Mouse (Mus musculus): ENCODE results near the gene Il22ra2. TPM values are rescaled to one million over a fixed set of nuclear protein-coding genes. Genes with fewer than 3 reads are reported as not detected.

Gene Il22ra2
- total and polyA plus RNA-seq, 2 experiments from 2014 or later: not detected

DNA sequence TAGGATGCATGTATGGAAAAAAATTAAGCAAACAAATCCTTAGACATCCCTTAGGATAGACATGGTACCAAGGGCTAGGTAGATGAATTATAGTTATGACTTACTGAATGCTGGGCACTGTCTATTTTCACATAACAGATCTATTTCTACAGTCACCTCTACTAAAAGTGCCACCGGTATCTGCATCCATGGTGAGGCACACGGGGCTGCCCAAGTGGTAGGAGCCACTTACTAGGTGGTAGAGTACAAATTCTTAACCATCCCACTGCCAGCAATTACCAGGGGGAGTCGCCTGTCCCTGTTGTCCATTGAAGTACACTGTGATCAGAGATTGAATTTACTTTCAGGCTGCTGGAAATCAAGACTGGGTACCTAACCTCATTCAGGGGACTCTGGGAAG lies 28.5 kb upstream of the Il22ra2 start:
- Histone ChIP-seq H3K4me1 (ENCODE audit: control insufficient read depth, insufficient read depth) (peaks cover 22% of the 10 kb centered on the region), H3K9me3 (replicated peaks; ENCODE audit: control insufficient read depth, low read length) (no peaks in the 10 kb centered on the region), H3K27me3 (ENCODE audit: control insufficient read depth, insufficient read depth, low read length) (no peaks in the 10 kb centered on the region), H3K4me2 (ENCODE audit: low read depth, low read length) (peak overlapping the region; percentile 77), H3K4me3 (ENCODE audit: low read depth, low read length) (peak overlapping the region; percentile 96; the same call in 1 of the 2 replicates), H3K36me3 (replicated peaks; ENCODE audit: control insufficient read depth, insufficient read depth, low read length) (peaks cover 16% of the 10 kb centered on the region), H3K9ac (replicated peaks; ENCODE audit: low read depth, low read length) (no peak overlapping the region), H3K27ac (ENCODE audit: low read depth) (peak overlapping the region; percentile 9; the same call in 1 of the 2 replicates)
- ATAC-seq (ENCODE audit: insufficient read depth, low read depth) (no peak), DNase-seq (ENCODE audit: low spot score) (no peak)
- 56% methylated on average over 3 of the region's 3 CpGs for WGBS
- TF ChIP-seq EP300 (IDR thresholded peaks at IDR 0.05; ENCODE audit: low read depth) (no peak), CTCF (IDR thresholded peaks at IDR 0.05; ENCODE audit: low read depth) (no peak)

DNA sequence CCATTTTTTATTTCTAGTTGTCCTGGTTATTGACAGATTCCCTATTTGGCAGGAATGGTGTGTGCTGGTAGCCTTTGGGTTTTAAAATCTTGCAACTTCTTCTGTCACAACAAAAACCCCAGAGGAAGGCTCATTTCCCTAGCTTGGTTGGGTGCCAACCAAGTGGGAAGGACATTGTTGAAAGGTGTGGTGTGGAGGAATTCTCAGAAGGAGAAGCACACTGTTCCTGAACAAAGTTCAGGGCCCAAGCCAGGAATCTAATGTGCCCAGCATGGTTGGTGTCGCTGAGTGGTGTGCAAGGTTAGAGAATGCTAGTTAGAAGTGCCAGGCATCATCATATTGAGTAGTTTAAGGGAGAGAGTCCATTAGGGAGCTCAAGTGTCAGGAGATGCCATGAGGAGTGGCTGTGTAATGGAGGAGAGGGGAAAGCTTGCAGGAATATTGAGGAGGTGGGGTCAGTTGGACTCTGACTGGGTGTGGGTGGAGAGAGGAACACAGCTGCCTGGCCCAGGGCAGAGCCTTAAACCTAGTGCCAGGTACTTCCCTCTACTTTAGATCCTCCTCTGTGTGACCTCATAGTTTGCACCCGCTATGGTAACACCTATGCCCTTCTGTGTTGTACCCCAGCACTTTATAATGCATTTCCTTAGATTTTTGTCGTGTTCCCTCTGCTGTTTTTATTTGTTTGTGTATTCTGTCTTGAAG lies 27.4 kb upstream of the Il22ra2 start:
- H3K4me3 ChIP-seq (ENCODE audit: low read depth, low read length): peak overlapping the region; percentile 96; the same call in 1 of the 2 replicates
- no peaks in the 10 kb centered on the region for H3K27me3 ChIP-seq (ENCODE audit: control insufficient read depth, insufficient read depth, low read length)
- H3K4me2 ChIP-seq (ENCODE audit: low read depth, low read length): peak overlapping the region; percentile 77

DNA sequence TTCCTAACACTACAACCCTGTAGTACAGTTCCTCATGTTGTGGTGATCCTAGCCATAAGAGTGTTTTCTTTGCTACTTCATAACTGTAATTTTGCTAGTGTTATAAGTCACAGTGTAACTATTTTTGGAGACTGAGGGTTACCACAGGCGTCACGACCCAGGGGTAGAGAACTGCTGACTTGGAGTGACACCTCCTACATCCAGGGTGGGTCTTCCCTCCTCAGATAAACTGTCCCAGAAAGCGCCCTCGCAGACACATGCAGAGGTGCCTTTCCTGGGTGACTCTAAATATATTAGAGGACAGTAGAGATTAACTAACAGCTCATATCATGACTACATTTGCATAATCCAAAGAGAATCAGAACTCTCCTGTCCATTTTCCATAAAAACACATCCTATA lies 24.9 kb upstream of the Il22ra2 start:
- ATAC-seq (ENCODE audit: insufficient read depth, low read depth) (no peak), DNase-seq (ENCODE audit: low spot score) (no peak)
- TF ChIP-seq EP300 (IDR thresholded peaks at IDR 0.05; ENCODE audit: low read depth): no peak
- TF ChIP-seq CTCF (IDR thresholded peaks at IDR 0.05; ENCODE audit: low read depth): no peak
- Histone ChIP-seq H3K4me1 (ENCODE audit: control insufficient read depth, insufficient read depth) (peaks cover 17% of the 10 kb centered on the region), H3K9ac (replicated peaks; ENCODE audit: low read depth, low read length) (no peak overlapping the region), H3K4me2 (ENCODE audit: low read depth, low read length) (no peak overlapping the region; the same call in 1 of the 2 replicates), H3K36me3 (replicated peaks; ENCODE audit: control insufficient read depth, insufficient read depth, low read length) (peaks cover 47% of the 10 kb centered on the region), H3K4me3 (ENCODE audit: low read depth, low read length) (no peak overlapping the region), H3K9me3 (replicated peaks; ENCODE audit: control insufficient read depth, low read length) (no peaks in the 10 kb centered on the region), H3K27me3 (ENCODE audit: control insufficient read depth, insufficient read depth, low read length) (no peaks in the 10 kb centered on the region), H3K27ac (ENCODE audit: low read depth) (no peak overlapping the region)
- 50% methylated on average over 4 of the region's 4 CpGs for WGBS

More for the DNA sequence above, 27.4 kb upstream of the Il22ra2 start:
- Histone ChIP-seq H3K27ac (ENCODE audit: low read depth) (peak overlapping the region; percentile 31; the same call in 1 of the 2 replicates), H3K9ac (replicated peaks; ENCODE audit: low read depth, low read length) (no peak overlapping the region; the same call in 1 of the 2 replicates), H3K4me1 (ENCODE audit: control insufficient read depth, insufficient read depth) (peaks cover 22% of the 10 kb centered on the region), H3K36me3 (replicated peaks; ENCODE audit: control insufficient read depth, insufficient read depth, low read length) (peaks cover 26% of the 10 kb centered on the region), H3K9me3 (replicated peaks; ENCODE audit: control insufficient read depth, low read length) (no peaks in the 10 kb centered on the region)
- 74% methylated on average over 3 of the region's 3 CpGs for WGBS
- TF ChIP-seq EP300 (IDR thresholded peaks at IDR 0.05; ENCODE audit: low read depth): no peak
- TF ChIP-seq CTCF (IDR thresholded peaks at IDR 0.05; ENCODE audit: low read depth): no peak
- ATAC-seq (ENCODE audit: insufficient read depth, low read depth) (no peak), DNase-seq (ENCODE audit: low spot score) (no peak)

DNA sequence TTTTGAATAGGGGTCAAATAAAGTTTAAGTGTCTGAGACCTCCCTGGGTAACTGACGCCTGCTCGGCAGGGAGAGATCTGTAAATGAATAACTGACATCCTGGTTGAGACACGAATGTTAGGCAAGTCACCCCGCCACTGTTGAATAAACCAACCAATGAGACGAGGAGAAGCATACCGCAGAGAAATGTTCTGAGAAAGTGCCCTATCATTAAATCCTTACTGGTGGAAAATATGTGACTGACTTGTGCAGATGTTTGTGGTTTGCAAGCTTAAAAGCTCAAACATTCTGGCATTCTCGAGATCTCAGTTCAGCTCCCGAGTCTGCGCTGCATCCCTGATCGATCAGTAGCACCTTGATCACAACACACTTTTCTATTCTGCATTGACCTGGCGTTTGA lies 23.7 kb upstream of the Il22ra2 start:
- no peak for ATAC-seq (ENCODE audit: insufficient read depth, low read depth)
- no peaks in the 10 kb centered on the region for H3K27me3 ChIP-seq (ENCODE audit: control insufficient read depth, insufficient read depth, low read length)
- H3K27ac ChIP-seq (ENCODE audit: low read depth): no peak overlapping the region
- WGBS: 87% methylated on average over 11 of the region's 11 CpGs
- H3K4me2 ChIP-seq (ENCODE audit: low read depth, low read length): no peak overlapping the region
- no peak for DNase-seq (ENCODE audit: low spot score)
- H3K36me3 ChIP-seq (replicated peaks; ENCODE audit: control insufficient read depth, insufficient read depth, low read length): peaks cover 59% of the 10 kb centered on the region
- H3K4me1 ChIP-seq (ENCODE audit: control insufficient read depth, insufficient read depth): peaks cover 12% of the 10 kb centered on the region
- no peak overlapping the region for H3K9ac ChIP-seq (replicated peaks; ENCODE audit: low read depth, low read length)
- TF ChIP-seq EP300 (IDR thresholded peaks at IDR 0.05; ENCODE audit: low read depth) (no peak), CTCF (IDR thresholded peaks at IDR 0.05; ENCODE audit: low read depth) (no peak)
- H3K9me3 ChIP-seq (replicated peaks; ENCODE audit: control insufficient read depth, low read length): no peaks in the 10 kb centered on the region
- no peak overlapping the region for H3K4me3 ChIP-seq (ENCODE audit: low read depth, low read length)

DNA sequence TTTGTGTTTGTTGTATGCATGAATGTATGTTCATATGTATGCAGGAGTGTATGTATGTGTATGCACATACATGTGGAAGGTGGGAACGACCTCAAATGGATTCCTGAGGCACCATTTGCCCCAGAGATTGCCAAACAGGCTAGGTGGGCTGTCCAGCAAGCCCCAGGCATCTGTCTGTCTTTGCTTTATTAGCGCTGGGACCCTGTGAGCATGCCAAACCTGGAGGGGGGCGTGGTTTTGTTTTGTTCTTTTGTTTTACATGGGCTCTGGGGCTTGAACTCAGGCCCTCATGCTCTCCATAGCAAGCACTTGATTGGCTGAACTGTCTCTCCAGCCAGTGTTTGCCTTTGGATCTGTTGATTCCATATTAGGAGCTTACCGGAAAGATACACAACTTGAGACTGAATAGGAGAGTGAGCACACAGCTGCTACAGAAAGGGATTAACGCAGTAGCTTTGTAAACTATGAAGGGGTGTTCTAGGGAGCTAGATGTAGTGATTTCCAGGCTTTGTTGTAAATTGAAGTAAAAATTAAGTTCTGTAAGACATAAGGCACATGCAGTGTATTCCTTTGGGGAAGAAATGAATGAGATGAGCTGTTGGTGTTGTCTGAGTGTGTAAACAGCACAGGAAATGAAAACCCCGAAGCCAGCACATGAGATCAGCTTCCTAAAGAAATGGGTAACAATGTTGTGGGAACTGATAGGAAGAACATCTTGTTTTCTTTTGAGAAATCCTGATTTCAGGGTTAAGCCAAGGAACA lies 22.3 kb upstream of the Il22ra2 start:
- Histone ChIP-seq H3K4me2 (ENCODE audit: low read depth, low read length) (no peak overlapping the region), H3K9ac (replicated peaks; ENCODE audit: low read depth, low read length) (no peak overlapping the region), H3K36me3 (replicated peaks; ENCODE audit: control insufficient read depth, insufficient read depth, low read length) (peaks cover 73% of the 10 kb centered on the region), H3K27ac (ENCODE audit: low read depth) (no peak overlapping the region), H3K4me3 (ENCODE audit: low read depth, low read length) (no peak overlapping the region), H3K9me3 (replicated peaks; ENCODE audit: control insufficient read depth, low read length) (no peaks in the 10 kb centered on the region), H3K4me1 (ENCODE audit: control insufficient read depth, insufficient read depth) (no peaks in the 10 kb centered on the region; the same call in 1 of the 2 replicates), H3K27me3 (ENCODE audit: control insufficient read depth, insufficient read depth, low read length) (no peaks in the 10 kb centered on the region)
- no peak for TF ChIP-seq EP300 (IDR thresholded peaks at IDR 0.05; ENCODE audit: low read depth)
- no peak for TF ChIP-seq CTCF (IDR thresholded peaks at IDR 0.05; ENCODE audit: low read depth)
- ATAC-seq (ENCODE audit: insufficient read depth, low read depth): no peak
- WGBS: 71% methylated on average over 6 of the region's 6 CpGs
- no peak for DNase-seq (ENCODE audit: low spot score)
